Mouse (Mus musculus) CD4-positive, CD25-positive, alpha-beta regulatory T cell, adult 2 months (primary cell): ENCODE results near the gene Mfsd5.
A peak's percentile ranks its signal among the peaks of the same experiment; 100 is the strongest.

ENCODE experiments used
- DNase-seq: peaks from one replicate; pipeline ENCODE4 v3.0.0-alpha.2; 2012; ENCODE audit warnings: low read depth, low spot score

Mfsd5 gene

DNA sequence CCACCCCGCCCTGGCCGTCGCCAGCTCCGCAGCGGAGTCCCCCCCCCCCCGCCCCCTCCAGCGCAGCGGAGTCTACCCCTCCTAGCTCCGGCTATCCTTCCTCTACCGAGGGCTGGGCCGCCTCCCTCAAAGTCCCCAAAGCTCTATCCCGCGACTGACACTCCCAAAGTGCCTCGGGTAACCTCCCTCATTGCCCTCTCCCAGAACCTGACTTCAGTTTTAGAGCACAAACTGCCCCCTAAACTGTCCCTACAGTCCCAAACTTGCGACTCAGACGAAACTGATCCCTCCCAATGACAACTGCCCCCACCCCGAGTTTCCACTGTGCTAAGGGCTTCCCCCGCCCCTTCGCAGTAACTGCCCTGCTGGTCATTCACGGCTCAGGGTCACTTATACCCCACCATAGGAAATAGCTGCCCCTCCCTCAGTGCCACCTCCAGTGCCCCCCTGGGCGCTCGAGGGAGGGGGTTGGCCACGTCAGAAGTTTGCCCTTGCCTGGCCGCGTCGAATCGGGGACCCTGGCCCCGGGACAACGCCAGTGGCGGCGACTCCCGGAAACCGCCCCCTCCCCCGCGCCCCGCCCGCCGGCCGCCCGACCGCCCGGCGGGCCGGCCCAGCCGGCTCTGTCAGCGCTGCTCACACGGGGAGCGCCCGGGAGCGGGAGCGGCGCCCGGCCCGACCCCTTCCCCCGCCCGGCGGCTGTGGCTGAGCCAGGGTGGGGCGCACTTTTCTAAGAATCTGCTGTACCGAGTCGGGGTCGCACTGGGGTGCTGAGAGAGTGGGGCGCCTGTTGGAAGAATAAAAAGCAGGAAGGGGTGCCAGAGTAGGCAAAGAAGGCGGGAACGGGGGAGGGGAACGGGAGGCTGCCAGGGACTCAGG is 31.8 kb upstream of the Mfsd5 start:
- peak; percentile 58 for DNase-seq

GRCm38 (mm10) chr15:102248131-102248811 is 31.0 kb upstream of the Mfsd5 start:
- no peak for DNase-seq

- no peak for DNase-seq
These were observed 30.5 kb upstream of the Mfsd5 start for GRCm38 (mm10) chr15:102248812-102249191.

DNA sequence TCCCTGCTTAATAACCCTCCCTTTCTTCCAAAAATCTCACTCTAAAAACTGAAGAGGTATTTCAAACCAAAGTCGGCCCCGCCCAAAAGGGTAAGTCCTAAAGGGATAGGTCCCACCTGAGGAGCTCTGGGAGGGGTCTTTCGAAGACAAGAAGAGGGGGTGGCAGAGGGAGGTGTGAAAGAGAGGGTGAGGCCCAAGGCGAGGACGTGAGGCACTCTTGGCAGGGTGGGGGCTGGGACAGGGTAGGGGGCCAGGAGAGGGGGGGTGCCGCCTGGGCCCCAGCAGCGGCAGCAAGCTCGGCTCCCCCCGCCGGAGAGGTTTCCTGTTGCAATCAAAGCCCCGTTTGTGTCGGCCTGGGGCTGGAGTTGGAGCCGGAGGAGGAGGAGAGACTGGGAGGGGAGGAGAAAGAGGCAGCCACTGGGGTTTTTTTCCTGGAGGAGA is 30.0 kb upstream of the Mfsd5 start:
- peak; percentile 35 for DNase-seq

DNA sequence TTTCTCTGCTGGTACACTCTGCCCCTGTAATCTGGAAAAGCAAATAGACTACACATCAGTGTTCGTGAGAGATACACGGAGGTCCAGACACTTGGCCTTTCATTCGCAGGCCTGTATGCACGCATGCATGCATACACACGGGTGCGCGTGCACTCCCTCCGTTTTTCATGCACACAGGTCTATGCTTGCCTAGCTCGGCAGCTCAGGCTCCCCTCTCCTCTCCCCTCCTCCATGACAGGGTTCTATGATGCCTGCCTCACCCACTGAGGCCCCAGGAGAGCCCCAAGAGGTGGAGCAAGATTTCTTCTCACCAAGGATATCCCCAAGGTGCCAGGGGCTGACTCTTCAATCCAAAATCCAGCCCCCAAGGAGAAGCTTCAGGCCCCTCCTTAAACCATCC is 29.3 kb upstream of the Mfsd5 start:
- no peak for DNase-seq

DNA sequence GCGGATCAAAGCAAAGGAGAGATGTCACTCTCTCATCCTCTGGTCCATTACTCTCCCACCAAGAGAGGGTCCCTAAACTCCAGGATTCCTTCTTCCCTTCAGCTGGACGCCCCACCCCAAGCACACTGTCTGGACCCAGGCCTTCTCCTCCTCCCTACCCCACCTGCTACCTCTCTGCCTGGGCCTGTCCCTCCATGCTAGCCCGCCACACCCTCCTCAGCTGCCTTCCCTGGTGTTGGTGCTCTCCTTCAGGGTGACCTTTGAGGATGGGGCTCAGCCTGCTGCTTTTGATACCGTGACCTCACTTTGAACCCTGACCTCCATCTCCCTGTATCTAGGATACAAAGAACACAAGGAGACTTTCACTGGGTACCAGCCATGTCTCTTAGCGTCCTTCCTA is 28.7 kb upstream of the Mfsd5 start:
- no peak for DNase-seq

DNA sequence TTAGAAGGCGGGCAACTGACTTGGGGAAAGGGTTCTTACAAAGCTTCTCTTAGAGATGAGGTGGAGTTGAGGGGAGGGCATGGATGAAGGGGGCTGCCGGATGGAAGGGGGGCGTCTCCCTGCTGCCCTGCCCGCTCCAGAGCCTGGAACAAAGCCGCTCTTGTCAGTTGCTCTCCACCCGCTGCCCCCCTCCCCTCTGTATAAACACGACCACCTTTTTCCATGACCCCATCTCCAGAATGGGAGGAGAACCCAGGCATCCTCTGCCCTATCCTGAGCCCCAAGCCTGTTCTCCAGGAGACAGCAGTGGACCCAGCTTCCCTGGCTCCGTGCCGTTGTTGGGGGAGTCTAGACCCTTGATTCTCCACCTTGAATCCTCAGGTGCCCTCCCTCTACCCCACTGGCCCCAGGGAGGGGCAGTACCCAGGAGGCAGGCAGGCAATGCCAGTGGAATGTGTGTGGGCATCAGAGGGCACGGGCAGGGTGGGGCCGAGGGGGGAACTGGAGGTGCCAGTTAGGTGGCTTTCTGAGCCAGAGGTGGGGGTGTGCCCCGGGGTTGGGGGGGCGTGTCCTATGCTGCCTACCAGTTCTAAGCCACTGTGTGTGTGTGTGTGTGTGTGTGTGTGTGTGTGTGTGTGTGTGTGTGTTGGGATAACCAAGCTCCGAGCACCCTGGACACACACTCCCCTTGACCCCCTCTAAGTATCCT is 23.6 kb upstream of the Mfsd5 start:
- peak; percentile 38 for DNase-seq

- DNase-seq = no peak
These were observed 22.6 kb upstream of the Mfsd5 start for GRCm38 (mm10) chr15:102256431-102257201.

- DNase-seq = peak; percentile 78
These were observed 21.8 kb upstream of the Mfsd5 start, which contains the start of gene Rarg for GRCm38 (mm10) chr15:102257202-102258075. TSS of gene Rarg (minus strand) at chr15:102257517.

DNA sequence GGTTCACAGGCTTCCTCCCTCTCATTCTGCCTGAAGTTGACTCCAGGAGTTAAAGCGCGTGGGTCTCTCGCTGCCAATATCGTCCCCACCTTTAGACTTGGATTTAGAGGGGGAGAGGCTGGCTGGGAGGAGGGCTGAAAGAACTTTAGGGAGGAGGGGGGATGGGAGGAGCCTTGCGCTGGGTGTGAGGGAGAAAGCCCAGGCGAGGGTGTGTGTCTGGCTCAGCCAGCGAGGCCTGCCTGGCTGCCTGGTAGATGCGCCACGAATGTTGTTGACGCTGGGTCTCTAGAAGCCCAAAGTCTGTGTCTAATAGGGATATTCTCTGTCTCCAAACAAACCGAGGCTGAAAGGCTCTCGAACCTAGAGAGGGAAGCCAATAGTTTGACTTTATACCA is 21.2 kb upstream of the Mfsd5 start:
- DNase-seq = no peak

- DNase-seq = no peak
These were observed 20.5 kb upstream of the Mfsd5 start for GRCm38 (mm10) chr15:102258581-102259253.

GRCm38 (mm10) chr15:102262582-102262981 is 16.7 kb upstream of the Mfsd5 start:
- peak; percentile 49 for DNase-seq

DNA sequence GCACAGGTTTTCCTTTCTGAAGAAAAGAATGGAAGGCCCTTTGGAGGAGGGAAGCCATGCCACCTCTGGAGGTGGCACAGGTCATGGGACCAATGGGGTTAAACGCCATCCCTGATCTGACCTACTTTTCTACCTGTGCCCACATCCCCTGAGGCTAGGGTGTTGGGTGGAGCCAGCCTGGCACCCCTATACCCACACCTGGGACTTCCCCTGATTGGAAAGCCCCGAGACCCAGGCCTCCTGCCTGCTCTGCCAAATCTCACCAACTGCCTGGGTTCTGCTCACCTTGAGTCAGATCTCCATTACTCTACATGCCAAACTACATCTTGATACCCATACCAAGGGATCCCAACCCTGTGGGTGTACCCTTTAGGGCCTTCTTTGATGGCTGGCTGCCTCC is 16.2 kb upstream of the Mfsd5 start:
- peak; percentile 76 for DNase-seq

GRCm38 (mm10) chr15:102265548-102265947 is 13.7 kb upstream of the Mfsd5 start:
- peak; percentile 40 for DNase-seq

DNA sequence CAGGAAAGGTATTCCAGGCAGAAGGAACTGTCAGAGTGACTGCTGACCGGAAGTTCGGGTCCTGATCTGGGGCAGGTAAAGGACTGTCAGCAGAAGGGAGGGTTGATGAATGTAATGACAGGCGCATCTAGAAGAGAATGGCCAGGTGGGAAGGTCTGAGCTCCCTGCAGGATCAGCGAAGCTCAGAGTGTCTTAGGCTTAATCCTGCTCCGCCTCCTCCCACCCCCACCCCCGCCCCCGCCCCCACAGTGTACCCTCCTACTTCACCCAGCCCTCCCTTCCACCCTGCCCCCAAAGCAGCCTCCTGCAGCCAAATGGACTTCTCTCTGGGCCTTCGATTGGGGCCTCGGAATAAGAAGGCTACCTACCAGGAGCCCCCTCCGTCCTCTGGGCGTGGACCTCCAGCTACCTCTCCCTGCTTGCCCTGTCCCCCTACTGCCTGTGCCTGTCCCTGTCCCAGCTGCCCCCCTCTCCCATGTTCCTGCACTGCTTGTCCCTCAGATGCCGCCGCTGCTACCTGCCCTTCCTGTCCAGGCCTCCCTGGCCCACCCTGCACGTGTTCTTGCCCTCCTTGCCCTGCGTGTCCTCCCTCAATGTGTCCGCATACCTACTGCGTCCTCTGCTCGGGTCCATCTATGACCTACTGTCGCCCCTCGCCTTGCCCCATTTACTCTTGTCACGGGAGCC is 8.8 kb upstream of the Mfsd5 start, which contains the start of gene Gm9918:
TSS of gene Gm9918 (plus strand) at position 290 of the 687 bp plus-strand sequence.
- no peak for DNase-seq

GRCm38 (mm10) chr15:102271441-102271840 is 7.8 kb upstream of the Mfsd5 start:
- no peak for DNase-seq

- no peak for DNase-seq
These were observed 5.1 kb upstream of the Mfsd5 start for GRCm38 (mm10) chr15:102273982-102274716.

DNA sequence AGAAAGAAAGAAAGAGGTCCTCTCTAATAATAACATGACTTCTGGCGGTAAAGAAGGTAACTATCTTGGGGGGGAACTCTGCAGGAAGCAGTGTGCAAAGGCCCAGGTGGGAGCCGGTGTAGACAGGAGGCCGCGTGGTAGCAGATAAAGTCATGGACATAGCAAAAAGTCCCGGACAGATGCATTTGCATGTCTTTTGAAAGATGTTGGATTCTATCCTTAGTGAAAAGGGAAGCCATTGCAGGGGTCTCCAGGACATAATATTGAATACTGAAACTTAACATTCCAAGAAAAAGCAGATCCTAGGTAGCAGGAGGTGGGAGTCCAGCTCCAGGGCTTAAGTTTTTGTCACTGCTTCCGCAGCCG is 545 bp upstream of the Mfsd5 start:
- peak; percentile 30 for DNase-seq
